Mouse (Mus musculus) naive thymus-derived CD4-positive, alpha-beta T cell, adult 2 months (primary cell): Measurements from ENCODE around the gene Gng12.
"Not testable (repeated sequence)": the region's sequence is repeated elsewhere in the genome, so short reads cannot be mapped to it uniquely, and the experiment has no call there.

ENCODE experiments used
- DNase-seq: peaks from one replicate; pipeline ENCODE4 v3.0.0-alpha.2; 2011; ENCODE audit warnings: low read depth

Gng12 gene

DNA sequence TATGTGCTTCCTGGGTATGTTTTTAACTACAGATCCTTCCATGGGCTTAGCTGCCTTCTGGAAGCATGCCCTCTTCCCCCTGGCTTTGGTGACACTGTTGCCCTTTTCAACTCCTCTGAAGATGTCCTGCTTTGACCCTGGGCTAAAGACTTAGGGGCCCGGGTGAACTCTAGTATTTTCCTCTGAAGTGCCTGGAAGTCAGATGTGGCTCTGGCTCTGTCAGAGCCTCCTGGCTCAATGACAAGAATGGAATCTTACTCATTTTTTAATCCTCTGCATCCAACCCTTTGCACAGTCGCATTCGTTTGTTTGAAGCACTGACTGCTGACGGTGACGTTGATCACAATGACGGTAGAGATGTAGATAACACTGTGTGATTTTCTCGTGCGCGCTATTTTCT, 96.0 kb downstream of the Gng12 start:
- DNase-seq, result no peak

DNA sequence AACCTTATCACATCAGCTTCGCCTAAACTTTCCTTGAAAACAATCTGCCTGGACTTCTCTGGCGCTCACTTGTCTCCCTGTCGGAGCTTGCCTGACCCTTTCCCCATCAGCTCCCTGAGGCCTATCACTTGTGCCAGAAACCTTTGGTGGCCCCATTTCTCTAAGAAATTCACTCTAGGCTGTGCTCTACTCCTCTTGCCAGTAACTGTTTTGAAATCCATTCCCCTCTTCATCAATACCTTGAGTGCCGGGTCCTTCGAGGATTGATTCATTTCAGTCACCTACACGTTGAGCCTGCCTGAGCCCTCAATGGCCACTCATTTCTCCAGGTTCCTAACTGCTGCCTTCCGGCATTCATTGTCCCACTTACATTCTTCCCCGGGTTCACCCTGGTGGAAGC, 96.6 kb downstream of the Gng12 start:
- no peak for DNase-seq

DNA sequence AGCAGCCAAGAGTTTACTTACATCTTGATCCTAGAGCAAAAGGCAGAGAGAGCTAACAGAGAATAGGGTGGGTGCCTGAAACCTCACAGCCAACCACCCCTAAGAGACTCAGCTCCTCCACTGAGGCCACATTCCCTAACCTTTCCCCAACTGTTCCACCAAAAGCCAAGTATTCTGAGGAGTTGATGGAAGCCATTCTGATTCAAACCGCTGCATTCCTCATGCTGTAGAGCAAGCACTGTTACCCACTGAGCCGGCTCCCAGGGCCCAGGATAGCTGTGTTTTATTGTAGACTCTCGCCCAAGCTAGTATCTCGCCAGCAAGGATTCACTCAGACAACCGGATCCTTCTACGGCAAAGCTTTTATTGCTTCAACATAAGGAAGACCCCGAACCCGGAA, 98.8 kb downstream of the Gng12 start:
- DNase-seq, result no peak

DNA sequence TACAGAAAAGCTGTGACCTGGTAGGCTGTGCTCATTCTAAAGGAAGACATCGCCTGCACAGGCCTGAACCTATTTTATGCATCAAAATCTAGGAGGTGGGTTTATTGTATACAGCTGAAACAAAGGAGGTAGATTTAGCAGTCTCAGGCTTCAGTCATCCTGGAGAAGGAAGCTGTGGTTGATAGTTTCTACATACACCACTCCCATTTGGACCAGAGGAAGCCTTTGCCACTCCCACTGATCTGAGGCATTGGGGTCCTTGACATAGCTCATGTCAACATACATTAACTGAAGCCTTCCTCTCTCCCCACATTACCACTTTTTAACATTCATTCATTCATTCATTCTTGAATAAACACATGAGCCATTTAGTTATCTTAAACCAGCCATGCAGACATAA, 99.6 kb downstream of the Gng12 start:
- no peak for DNase-seq

DNA sequence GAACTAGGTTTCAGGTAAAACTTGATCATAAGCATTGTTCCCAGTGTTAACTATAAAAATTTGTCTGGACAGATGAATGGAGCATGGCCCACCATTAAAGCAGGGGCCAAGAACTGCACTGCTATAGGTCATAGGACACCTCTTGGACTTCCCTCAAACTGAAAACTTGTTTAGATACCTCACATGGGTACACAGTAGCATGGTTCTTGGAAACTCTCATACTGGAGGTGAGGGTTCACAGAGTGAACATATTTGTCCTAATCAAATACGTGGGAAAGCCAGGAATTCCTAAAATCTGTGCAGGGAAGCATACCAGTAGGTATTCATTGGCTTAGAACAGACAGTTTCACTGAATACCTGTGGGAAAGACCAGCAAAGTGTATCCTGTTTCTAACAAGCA, 100.1 kb downstream of the Gng12 start:
- no peak for DNase-seq

DNA sequence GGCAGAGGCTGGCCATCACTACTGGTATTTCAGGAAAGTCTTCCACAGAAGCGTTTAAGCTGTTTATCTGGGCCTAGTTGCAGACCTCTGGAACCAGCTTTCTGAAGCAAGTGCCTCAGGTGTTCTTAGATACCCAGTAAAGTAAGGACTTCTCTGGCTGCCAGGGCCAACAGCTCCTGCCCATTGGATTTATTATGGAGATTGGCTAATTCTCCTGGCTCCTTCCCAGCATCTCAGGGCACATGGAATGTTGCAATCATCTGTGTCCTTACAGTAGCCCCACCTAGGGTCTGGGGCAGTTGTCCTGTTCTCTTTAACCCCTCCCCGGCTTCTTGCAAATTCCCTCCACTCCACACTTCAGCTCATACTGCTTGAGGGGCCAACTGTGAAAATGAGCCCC, 102.4 kb downstream of the Gng12 start:
- DNase-seq, result no peak

DNA sequence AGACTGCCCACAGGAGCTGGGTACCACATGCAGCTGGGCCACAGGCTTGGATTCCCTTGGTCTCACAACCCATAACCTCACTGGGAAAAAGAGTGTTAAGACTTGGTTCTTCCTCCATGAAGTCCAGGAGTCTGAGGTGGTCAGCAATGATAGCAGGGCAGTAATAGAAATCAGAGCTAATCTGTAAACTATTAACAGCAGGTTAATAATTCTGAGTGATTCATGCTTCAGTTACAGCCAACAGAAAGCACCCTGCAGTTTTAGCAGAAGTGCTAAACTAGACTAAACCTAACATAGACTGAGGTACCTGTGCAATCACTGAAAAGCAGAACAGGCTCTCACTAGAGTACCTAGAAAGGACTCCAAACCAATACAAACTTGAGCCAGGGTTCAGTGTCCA, 103.6 kb downstream of the Gng12 start:
- DNase-seq, result no peak

DNA sequence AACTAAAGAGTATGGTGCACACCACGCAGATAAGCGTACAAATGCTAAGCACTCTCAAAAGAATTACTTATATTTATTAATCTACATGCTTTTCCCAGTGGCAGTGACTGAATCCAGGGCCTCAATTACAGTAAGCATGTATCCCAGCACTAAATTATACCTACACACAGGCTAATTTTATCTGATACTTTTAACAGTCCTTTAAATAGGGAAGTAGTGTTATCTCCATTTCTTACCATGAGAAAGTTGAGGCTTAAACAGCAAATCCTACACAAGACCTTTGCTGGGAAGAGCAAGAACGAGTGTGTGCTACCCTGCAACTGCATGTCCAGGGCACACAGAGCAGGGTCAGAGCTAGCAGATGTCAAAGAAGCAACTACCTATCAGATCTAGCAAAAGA, 113.7 kb downstream of the Gng12 start:
- no peak for DNase-seq

DNA sequence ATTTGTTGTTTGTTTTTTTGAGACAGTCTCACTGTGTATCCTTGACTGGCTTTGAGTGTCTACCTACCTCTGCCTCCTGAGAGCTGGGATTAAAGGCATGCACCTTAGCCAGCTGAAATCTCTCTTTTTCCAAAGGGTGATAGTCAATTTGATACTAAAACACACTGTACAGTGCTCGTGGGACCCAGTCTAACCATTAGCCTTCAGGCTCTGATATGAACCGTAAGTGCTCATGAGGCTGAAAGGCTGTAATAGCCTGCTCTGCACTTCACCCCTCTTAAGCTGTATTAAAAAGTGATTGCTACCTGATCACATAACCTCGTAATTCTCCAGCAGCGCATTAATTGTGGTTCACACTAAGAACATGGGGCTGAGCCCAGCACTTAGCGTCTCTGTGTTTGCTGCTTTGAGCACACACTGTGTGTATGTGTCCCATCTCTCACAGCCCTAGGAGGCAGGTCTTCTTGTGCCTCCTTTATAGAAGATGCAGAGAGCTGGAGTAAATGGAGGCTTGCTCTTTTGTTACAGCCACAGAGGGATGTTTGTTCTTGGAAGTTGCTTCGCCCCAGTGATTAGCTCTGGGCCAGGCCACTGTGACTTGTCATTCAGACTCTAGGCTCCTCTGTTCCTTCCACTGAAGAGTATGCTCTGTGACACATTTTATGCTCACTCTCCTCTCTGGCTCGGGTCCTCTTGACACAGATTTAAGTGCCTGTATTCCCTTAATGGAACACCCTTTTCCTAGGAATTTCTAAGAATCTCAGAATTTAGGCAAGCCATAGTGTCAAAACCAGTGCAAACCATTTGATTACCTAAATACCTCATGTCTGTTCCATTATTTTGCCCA, 114.4 kb downstream of the Gng12 start:
- DNase-seq, result no peak

DNA sequence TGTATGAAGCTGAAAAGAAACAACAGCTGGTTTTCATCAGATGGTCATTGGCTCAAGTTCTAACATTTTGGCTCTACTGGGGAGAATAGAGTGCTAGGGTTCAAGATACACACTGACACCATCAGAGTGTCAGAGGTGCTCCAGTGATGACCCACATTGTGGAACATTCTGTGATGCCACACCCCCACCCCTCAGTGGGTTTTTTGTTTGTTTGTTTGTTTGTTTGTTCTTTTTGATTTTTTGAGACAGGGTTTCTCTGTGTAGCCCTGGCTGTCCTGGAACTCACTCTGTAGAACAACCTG, 115.0 kb downstream of the Gng12 start:
- DNase-seq, result no peak

DNA sequence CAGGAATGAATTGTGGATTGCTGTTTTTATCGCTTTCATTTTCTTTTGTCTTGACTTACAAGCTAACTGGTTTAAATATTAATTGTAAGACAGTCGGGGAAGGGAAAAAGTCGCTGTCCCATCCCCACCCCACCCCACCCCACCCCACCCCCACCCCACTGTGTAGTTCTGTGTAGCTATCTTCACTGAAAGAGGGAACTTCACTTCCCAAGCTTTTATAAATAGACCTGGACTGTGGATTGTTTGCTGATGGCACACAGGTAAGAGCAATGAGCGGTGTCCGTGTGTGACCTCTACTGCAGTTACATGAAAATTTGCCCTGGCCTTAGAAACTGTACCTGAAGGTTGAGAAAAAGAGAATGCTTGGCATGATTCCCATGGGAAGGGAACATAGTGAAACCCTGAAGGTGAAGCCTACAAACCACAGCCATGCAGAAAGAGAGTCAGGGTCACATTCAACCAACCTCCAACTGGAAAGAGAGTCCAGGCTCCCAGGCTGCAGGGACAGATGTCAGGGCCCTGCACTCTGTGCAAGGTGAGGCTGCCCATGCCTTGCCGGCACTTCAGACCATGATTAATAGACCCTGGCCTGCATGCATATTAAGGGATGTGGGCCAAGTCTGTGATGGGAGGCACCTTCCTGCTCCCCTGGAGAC, 117.2 kb downstream of the Gng12 start:
- DNase-seq, result no peak

DNA sequence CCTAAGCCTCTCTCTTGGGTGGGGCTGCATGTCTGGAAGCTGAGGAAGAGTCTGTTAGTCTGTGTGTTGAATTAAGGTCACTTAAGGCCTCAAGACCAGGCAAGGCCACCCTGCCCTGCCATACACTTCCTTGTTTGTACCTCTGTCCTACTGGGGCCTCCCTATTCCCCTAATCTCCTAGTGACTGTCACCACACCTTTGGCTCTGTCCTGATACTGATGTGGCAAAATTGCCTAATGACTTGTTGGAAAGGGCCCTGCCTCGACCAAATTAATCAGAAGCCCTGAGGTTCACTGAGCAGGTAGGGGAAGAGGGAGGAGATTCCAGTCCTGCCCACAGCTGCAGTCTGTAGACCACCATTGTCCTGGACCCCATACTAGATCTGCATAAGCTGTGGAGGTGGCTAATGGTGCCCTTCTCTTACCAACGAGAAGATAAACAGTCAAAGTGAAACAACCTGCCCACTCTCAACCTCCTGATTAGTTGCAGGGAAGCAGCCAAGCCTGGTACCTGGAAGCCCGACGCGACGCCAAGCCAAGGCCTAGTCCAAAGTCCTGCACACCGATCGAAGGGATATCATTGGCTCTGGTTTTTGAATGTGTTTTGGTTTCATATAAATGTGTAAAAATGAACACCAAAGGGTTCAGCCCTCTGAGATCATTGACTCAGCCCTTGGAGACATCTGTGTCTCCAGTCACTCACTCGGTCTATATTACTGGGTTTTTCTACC, 117.9 kb downstream of the Gng12 start:
- no peak for DNase-seq

DNA sequence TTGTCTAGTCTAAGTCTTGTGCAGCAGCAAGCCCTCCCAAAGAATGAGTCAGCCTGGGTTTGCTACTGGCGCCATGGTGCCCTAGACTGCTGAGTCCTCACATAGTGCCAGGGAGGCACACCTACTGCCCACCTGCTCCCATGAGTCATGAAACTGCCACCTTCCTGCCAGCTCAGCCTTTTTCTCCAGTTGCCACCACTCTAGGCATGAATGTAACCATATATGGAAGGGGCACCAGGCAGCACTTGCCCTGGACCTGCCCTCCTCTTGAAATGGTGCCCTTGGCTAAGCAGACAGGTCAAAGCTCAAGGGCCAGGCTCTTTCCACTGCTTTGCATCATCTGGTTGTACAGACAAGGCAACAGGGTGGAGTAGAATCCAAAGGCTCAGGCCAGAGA, 118.5 kb downstream of the Gng12 start:
- DNase-seq, result no peak

DNA sequence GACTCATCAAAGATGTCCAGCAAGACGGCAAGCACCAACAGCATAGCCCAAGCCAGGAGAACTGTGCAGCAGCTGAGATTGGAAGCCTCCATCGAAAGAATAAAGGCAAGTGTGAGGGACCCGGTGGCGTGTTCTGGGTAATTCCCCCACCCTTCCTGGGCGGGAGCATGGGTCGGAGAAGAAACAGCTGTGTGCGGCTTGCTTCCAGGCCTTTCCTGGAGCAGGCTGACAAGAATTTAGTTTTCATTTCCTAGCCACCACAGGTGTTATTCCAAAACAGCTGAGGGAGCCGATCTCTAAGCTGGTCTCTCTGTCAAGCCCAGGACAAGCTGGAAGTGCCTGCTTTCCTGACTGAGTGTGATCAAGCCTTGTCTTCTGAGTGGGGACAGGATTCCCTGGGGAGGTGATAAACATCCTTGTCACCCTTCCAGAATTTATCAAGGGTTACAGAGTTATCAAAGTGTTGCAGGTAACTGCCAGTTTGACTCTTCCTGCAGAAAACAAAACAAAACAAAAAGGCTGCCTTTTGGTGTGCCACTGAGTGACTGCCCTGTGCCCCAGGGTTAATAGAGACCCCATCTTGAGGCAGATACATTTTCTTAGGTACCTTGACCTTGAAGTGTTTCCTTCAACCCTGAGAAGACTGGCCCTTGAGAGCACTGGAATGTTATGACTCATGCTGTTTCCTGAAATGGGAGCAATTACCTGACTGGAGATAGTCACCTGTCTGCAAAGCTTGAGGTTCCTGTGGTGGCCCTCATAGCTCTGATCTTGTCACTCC, 119.7 kb downstream of the Gng12 start:
- no peak for DNase-seq

DNA sequence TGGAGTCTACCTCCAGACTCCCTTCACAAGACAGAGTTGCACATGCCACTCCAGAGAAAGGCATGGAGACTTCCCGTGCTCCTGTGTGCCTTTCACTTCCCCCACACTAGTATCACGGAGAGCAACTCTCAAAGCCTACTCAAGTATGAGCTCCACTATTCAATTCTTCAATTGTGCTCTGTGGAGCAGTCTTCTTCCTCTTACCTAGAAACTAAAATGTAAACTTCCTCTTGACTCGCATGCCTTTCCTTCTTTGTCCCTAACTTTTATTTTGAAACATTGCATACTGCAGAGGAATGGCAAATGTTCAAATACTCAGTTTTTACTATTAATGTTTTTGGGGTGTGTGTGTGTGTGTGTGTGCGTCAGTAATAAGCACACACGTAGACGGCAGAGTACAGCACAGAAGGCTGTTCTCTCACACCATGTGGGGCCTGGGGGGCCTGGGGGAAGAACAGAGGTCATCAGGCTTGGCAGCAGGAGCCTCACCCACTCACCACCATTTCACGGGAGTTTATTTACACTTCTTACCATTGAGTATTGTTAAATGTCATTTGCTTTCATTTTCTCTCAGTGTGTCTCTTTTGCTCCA, 120.4 kb downstream of the Gng12 start:
- no peak for DNase-seq

DNA sequence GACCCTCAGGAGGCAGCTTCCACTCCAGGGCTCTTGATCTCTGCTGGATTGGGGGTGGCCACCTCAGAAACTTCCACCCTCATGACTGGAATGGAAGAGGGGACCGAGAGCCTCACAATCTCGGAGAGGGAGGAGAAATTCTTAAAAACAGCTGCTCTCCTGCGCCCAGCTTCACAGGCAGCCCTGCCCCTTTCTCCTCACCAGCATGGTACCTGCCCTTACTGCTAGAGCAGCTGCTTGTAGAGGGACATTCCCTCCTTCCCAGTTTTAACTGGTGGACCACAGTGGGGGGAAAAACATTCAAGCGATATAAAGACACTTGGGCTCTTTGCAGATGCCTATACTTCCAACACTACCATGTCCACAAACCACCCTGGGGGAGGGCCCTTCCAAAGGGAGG, 122.2 kb downstream of the Gng12 start:
- DNase-seq, result no peak

DNA sequence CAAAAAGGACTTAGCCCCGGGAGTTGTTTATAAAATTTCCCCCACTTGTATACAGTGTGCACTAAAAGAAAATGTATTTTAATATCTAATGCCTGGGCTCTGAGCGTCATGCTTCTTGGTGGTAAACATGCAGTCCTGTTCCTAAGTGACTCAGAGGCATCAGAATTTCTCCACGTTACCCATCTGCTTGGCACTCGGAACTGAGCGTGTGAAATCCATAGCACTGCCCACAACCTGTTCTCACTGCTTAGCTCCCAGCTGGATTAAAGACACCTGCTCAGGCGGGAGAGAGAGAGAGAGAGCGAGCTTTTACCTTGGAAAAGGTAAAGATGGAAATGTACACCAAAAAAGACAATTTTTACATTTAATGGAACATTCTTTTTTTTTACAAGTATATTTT, 122.8 kb downstream of the Gng12 start:
- not testable (repeated sequence) for DNase-seq

DNA sequence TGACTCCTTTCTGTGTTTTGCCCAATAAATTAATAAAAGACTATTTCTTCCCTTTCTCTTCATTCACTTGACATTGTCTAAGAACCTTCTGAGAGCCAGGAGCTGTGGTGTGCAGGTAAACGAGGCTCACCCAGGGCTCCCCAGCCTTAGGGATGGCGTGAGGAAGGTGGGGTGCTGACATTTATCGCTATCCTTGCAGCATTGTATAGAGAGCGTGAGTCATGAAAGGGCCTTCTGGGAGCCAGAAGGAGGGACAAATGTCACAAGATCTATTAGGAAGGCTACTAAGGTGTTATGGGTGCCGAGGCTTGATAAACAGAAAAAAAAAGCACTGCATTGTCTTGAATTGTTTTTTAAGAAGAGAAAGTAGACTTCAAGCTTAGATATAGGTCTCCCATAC, 125.1 kb downstream of the Gng12 start:
- no peak for DNase-seq

DNA sequence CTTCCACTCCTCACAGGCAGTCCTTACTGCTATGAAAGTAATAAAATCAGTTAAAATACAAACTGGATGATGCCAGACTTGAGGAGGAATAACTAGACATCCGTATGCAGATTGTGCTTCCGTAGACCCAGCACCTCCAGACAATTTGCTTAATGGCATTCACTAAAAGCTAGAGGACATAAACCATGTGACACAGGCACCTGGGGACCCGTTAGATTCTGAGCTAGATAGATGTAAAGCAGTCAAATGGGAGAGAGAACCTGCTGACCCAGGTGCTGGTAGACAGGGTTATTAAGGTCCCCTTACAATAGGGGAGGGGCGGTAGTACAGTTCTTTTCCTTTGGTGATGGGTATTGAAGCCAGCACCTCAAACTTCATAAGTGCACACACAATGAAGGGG, 127.5 kb downstream of the Gng12 start:
- DNase-seq, result no peak

DNA sequence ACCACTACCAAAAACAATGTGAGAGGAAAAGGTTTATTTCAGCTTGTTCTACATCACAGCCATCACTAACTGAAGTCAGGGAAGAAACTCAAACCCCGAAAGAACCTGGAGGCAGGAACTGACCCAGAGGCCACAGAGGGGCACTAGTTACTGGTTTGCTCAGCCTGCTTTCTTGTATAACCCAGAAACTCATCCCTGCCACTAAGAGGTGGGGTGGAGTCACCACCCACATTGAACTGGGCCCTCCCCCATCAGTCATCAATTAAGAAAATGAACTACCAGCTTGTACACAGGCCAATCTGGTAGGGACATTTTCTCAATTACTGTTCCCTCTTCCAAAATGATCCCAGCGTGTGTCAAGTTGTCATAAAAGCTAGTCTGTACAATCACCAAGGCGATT, 130.5 kb downstream of the Gng12 start:
- no peak for DNase-seq

DNA sequence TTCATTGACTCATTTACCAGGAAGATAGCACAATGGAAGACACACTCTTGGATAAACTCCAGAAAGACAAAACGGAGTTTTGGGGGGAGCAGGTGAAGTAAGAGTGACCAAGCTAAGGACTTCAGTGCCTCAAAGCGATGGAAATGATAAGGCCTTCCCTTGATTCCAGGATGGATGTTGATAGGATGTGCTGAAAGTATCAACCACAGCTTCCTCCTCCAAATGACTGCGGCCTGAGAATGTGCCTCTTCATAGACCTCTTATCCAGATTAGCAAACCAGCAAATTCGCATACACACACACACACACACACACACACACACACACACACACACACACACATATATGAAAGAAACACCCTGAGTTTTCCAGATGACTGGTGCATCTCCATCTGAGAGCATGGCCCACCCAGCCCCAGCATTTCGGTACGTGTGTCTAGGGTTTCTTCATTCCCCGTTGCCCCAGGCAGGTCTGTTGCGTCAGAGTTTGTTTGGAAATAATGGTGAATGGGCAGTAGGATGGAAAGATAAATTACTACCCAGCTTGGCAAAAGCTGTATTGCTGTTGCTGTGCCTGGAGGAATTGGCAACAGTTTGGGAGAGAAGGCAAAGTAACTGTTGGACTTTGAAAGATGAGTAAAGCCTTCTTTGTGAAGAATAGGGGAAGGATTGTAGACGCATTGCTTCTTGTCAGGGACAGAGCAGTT, 131.4 kb downstream of the Gng12 start:
- DNase-seq, result no peak
